Mouse (Mus musculus): ENCODE measurements around the gene Cacna2d2.

GRCm38 (mm10) chr9:107511436-107511835, 112.0 kb downstream of the Cacna2d2 start:
- TF ChIP-seq GATA1 (IDR thresholded peaks at IDR 0.05; ENCODE audit: borderline replicate concordance, low read length) (no peak), FLI1 (IDR thresholded peaks at IDR 0.05; ENCODE audit: low read length) (no peak)

Data from megakaryocyte, embryonic 14.5 days (primary cell).